ENCODE assay signal across 9 mouse cellular contexts in the genomic region with DNA sequence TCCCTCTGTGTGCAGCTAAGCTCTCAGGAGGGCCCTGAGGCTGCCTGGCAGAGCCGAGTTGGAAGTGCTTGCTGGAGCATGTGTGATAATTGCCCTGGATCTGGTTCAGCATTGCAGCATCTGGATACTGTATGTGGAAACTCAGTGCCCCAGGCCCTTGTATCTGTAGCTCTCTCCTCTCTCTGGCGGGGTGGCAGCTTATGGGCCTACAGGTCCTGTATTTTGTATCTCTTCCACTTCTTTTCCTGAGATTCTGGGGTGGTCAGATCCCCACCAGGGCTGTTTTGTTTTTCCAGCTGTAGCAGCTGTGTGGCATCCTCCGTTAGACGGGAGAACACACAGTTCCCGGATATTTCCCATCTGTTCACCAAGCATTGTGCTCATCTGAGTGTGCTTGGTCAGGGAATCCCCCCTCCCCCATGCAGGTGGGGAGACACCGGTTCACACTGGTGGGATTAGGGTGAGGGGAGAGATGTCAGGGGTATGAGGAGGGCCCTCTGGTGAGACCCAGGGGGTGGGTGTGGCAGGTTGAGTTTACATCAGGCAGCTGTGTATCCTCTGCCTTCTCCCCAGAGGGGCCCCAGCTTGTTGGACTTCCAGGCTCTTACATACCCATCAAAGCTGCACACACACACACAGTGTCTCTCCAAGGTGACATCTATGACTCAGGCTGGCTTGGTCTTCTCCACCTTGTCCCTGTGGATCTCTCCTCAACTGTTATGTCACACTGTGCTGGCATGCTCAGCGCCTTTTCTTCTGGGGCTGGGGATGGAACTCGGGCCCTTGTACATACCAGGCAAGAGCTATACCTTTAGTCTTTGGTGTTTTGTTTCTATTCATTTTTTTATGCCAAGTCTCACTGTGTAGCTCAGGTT. TPM values are rescaled to one million over a fixed set of nuclear protein-coding genes. Genes with fewer than 3 reads are reported as not detected.
DNase-seq lines count a peak whose midpoint lies in the region; ATAC-seq and TF ChIP-seq lines count a peak whose summit lies in the region.
"Had no signal": no experiment of that assay in that cellular context is flagged by ENCODE, and none has a peak within 500 bp of the region (broad histone marks: within the 10 kb centered on the region; RNA-seq: fewer than 3 reads in every experiment).

No protein-coding gene starts in this region.

- TF ChIP-seq POLR2A in olfactory bulb, adult 2 months (IDR thresholded peaks at IDR 0.05; ENCODE audit: insufficient read depth, low read depth, low read length), result peak; percentile 6; the same call in 1 of the 2 replicates

- no peak for TF ChIP-seq CTCF in olfactory bulb, adult 2 months (IDR thresholded peaks at IDR 0.05; ENCODE audit: insufficient read depth, low read depth, low read length)

- peak overlapping the region; percentile 52 for H3K27ac ChIP-seq in embryonic facial prominence, embryonic 13.5 days
- no peak overlapping the region for H3K27ac ChIP-seq in olfactory bulb, adult 2 months (ENCODE audit: insufficient read depth, low read depth, low read length)
- H3K27ac ChIP-seq: lung, embryonic 15.5 days had no signal

- no peak for ATAC-seq in embryonic facial prominence, embryonic 13.5 days (ENCODE audit: insufficient number of reproducible peaks, insufficient read depth, low FRiP score, low TSS enrichment, low read depth)

- H3K9me3 ChIP-seq in embryonic facial prominence, embryonic 13.5 days, result no peaks in the 10 kb centered on the region
- H3K9me3 ChIP-seq: lung, embryonic 15.5 days had no signal

- peak; percentile 17 for DNase-seq in kidney, postnatal 10 days
- DNase-seq in kidney, postnatal 14 days, result no peak
- DNase-seq in heart, postnatal 36 days, result peak; percentile 37 to 52
- DNase-seq in spleen, postnatal 10 days (ENCODE audit: low spot score in 2 of 2), result no peak
- no peak for DNase-seq in right cerebral cortex, postnatal 10 days (ENCODE audit: low spot score in 2 of 2)
- no peak for DNase-seq in frontal cortex, postnatal 10 days (ENCODE audit: low spot score in 2 of 2)

- intact Hi-C loops in heart, postnatal 36 days (cut with DNase I), result no loop called here

- peaks cover 17% of the 10 kb centered on the region for H3K4me1 ChIP-seq in embryonic facial prominence, embryonic 13.5 days
- H3K4me1 ChIP-seq in olfactory bulb, adult 2 months (ENCODE audit: control insufficient read depth, insufficient read depth, low read length), result no peaks in the 10 kb centered on the region; the same call in none of the 2 replicates
- H3K4me1 ChIP-seq: lung, embryonic 15.5 days had no signal

- no peaks in the 10 kb centered on the region for H3K27me3 ChIP-seq in embryonic facial prominence, embryonic 13.5 days
- H3K27me3 ChIP-seq: lung, embryonic 15.5 days had no signal

- no peak overlapping the region for H3K4me2 ChIP-seq in embryonic facial prominence, embryonic 13.5 days
- H3K4me2 ChIP-seq: lung, embryonic 15.5 days had no signal

- no peak overlapping the region for H3K9ac ChIP-seq in embryonic facial prominence, embryonic 13.5 days
- H3K9ac ChIP-seq: lung, embryonic 15.5 days had no signal

- 40% methylated on average over 8 of the region's 8 CpGs for WGBS in embryonic facial prominence, embryonic 13.5 days
- 63% methylated on average over 8 of the region's 8 CpGs for WGBS in olfactory bulb, adult 2 months

- no peak overlapping the region for H3K4me3 ChIP-seq in embryonic facial prominence, embryonic 13.5 days
- no peak overlapping the region for H3K4me3 ChIP-seq in olfactory bulb, adult 2 months (ENCODE audit: insufficient read depth, low read depth, low read length)
- H3K4me3 ChIP-seq: lung, embryonic 15.5 days had no signal

- H3K36me3 ChIP-seq in embryonic facial prominence, embryonic 13.5 days, result no peaks in the 10 kb centered on the region
- H3K36me3 ChIP-seq: lung, embryonic 15.5 days had no signal

RNA-seq across cellular contexts. Expression of a gene that starts 30.7 kb away (rescaled TPM):
- polyA plus RNA-seq in embryonic facial prominence, embryonic 13.5 days (2015; fragmentation: Nextera tagmentation; extraction: Ambion mirVana), result 12.6 and 12.8 TPM in 2 replicates
- 10 to 100 TPM; 27.5 to 37.7 TPM for total RNA-seq in heart, postnatal 36 days (2021)
- polyA plus RNA-seq in olfactory bulb, adult 2 months (2012; ENCODE audit: insufficient read depth, insufficient read length, low replicate concordance, missing spikeins), result not detected in 2 replicates

Comparison
In these comparisons a context has a peak if more than half of its experiments do, and no peak if none do; other contexts are left out.
1. DNase-seq: peak in kidney, postnatal 10 days (single experiment) and heart, postnatal 36 days (2 of 2); none in kidney, postnatal 14 days (single experiment), spleen, postnatal 10 days (0 of 2), right cerebral cortex, postnatal 10 days (0 of 2) and frontal cortex, postnatal 10 days (0 of 2).